Mouse (Mus musculus) embryo, embryonic 10 days (tissue): ENCODE measurements around the gene Pmfbp1.
A peak's percentile ranks its signal among the peaks of the same experiment; 100 is the strongest.
"Not testable (repeated sequence)": the region's sequence is repeated elsewhere in the genome, so short reads cannot be mapped to it uniquely, and the experiment has no call there.

Experiments
- DNase-seq: peaks from one replicate; pipeline ENCODE4 v3.0.0-alpha.2; 2015; ENCODE audit warnings: low spot score

Gene Pmfbp1

GRCm38 (mm10) chr8:109493727-109494126 is at the start of gene Pmfbp1:
Pmfbp1 (plus strand) TSS chr8:109494027.
- DNase-seq: no peak

DNA sequence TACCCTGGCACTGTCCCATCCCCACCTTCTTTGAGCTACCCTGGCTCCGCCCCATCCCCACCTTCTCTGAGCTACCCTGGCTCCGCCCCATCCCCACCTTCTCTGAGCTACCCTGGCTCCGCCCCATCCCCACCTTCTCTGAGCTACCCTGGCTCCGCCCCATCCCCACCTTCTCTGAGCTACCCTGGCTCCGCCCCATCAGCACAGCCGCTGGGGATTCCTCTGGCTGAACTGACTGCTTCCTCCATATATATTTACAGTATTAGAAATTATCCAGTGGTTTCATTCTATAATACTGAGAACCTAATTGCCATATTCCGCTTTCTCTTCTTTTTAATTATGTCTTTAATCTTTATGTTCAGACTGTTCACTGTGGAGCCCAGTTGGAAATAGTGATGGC is 46.9 kb upstream of the Pmfbp1 start:
- DNase-seq: not testable (repeated sequence)

GRCm38 (mm10) chr8:109451000-109451399 is 42.8 kb upstream of the Pmfbp1 start:
- no peak for DNase-seq

- no peak for DNase-seq
Measured at GRCm38 (mm10) chr8:109455113-109455512, 38.7 kb upstream of the Pmfbp1 start.

- DNase-seq: no peak
Measured at GRCm38 (mm10) chr8:109457387-109457786, 36.4 kb upstream of the Pmfbp1 start.

DNA sequence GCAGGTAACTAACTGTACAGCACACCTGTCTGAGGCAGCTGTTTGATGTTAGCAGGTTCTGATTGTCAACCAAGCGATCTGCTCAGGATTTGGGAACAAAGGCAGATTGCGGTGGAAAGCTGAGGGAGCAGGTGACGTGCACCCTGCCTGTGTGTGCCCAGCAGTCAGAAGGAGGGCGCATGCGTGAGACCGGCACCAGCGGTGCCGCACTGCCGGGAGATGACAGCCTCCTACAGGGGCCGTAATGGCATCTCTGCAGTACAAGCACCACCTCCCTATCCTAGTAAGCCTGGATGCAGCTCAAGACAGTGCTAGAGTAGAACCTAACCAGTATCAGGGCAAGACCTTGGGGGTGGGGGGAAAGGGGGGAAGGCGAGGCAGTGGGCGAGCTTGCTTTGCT is 35.2 kb upstream of the Pmfbp1 start:
- DNase-seq: no peak

GRCm38 (mm10) chr8:109463075-109463474 is 30.8 kb upstream of the Pmfbp1 start:
- DNase-seq: no peak

- DNase-seq: peak; percentile 36
Measured at GRCm38 (mm10) chr8:109463677-109464313, 30.0 kb upstream of the Pmfbp1 start.

- DNase-seq: peak; percentile 68
Measured at GRCm38 (mm10) chr8:109464451-109464891, 29.4 kb upstream of the Pmfbp1 start.

GRCm38 (mm10) chr8:109465056-109465455 is 28.8 kb upstream of the Pmfbp1 start:
- no peak for DNase-seq

DNA sequence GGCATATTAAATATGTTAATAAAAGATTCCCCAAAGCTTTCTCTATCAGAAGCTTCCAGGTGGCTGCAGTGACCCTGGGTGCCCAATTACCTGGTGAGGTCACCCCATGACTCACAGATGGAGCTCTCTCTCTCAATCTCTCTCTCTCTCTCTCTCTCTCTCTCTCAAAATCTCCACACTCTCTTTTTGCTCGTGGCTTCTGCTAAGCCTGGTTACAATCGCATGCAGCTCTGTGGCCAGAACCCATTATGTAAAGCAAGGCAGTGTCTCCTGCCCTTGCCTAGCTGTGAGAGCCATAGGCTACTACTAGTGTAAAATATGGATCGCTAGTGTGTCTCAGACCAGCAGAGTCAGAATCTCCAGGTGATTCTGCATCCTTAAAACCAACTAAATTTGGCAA is 28.1 kb upstream of the Pmfbp1 start:
- DNase-seq: no peak

DNA sequence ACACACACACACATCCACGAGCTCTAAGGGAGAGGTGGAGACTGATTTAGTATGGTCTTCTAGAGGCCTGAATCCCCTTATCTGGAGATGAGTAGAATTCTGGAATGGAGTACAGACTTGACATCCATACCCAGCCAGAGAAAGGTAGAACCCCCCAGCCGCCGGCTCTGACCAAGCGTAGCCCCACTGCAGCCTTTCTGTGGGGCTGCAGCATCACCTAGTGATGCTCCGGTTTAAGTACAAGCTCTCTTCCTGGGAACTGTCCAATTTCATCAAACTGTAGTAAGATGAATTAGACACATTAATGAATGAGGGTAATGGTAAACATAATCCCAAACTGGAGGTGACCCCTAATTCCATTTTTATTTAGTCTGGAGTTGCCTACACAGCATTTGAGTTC is 26.3 kb upstream of the Pmfbp1 start:
- DNase-seq: peak; percentile 29

- DNase-seq: no peak
Measured at GRCm38 (mm10) chr8:109468112-109468511, 25.7 kb upstream of the Pmfbp1 start.

DNA sequence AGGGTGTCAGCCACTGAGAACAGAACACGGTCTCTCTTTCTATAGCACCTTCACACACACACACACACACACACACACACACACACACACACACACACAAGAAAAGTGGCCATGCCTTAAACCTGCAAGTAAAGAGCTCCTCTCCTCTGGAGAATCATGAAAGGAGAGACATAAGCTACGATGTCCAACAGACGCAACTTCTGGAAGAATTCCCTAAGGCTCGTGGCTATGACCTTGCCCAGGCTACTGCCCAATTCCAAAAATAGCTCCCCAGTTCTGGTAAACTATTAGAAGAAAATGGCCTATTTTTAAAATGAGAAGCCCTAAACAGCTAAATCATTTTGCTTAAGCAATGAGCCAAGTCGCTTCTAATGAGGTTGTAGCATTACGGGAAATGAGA is 22.0 kb upstream of the Pmfbp1 start:
- no peak for DNase-seq

GRCm38 (mm10) chr8:109472400-109472799 is 21.4 kb upstream of the Pmfbp1 start:
- no peak for DNase-seq

- no peak for DNase-seq
Measured at GRCm38 (mm10) chr8:109474442-109475121, 19.2 kb upstream of the Pmfbp1 start.

GRCm38 (mm10) chr8:109475436-109475835 is 18.4 kb upstream of the Pmfbp1 start:
- no peak for DNase-seq

- no peak for DNase-seq
Measured at GRCm38 (mm10) chr8:109478586-109478985, 15.2 kb upstream of the Pmfbp1 start.

DNA sequence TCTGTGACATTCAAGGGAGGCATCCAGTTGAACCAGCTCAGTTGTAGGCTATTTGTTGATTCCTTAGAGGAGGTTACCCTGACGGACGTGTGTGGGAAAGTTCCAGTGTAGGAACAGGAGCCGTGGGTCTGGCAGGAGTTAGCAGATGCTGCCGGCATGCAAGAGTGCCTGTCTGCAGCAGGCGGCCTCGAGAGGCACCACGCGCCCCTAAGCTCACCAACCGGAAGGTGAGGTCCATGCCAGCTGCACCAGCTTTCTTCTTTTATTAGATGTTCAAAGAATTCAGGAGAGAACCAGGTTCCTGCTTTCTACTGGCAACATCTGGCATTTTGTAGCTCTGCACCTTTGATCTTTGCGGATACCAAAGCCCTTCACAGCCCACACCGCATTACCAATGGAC is 9.1 kb upstream of the Pmfbp1 start:
- no peak for DNase-seq

DNA sequence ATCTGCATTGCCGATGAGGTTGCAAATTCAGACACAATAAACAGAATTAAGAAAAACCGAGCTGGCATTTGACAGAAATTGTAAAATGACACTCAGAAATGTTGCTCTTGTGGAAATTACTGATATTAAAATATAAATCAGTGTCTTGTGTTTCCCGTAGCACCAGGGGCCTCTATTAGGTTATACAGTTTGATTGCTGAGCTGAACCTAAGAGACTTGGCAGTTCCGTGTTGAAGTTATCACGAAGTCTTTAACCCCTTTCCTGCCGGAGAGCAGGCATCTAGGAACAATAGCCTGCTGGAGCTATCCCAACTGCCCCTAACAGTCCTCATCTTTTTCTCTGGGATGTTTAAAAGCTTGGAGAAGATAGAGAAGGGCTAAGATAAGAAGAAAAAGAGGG is 8.3 kb upstream of the Pmfbp1 start:
- DNase-seq: no peak

- no peak for DNase-seq
Measured at GRCm38 (mm10) chr8:109492785-109493184, 1.0 kb upstream of the Pmfbp1 start.

GRCm38 (mm10) chr8:109494601-109495000 is 774 bp downstream of the Pmfbp1 start:
- no peak for DNase-seq

- DNase-seq: no peak
Measured at GRCm38 (mm10) chr8:109497431-109497830, 3.6 kb downstream of the Pmfbp1 start.
